In genomic region chr16:12035626-12036025, GRCm38 (mm10) we compare ENCODE assay signal across 15 mouse cellular contexts.
"Had no signal": no experiment of that assay in that cellular context is flagged by ENCODE, and none has a peak within 500 bp of the region (broad histone marks: within the 10 kb centered on the region; RNA-seq: fewer than 3 reads in every experiment).

No protein-coding gene starts in this region.

- DNase-seq: kidney, postnatal 25 days; layer of hippocampus, adult 9-11 months; layer of hippocampus, postnatal 36 days; lung, embryonic 14.5 days; lung, postnatal 10 days; right cerebral cortex, postnatal 14 days; thymus, adult 2 months; thymus, postnatal 25 days had no signal

- H3K9ac ChIP-seq: limb, embryonic 15.5 days; liver, embryonic 15.5 days; lung, embryonic 14.5 days; midbrain, embryonic 15.5 days; stomach, embryonic 15.5 days had no signal

- H3K27me3 ChIP-seq: limb, embryonic 15.5 days; liver, embryonic 15.5 days; midbrain, embryonic 15.5 days; stomach, embryonic 15.5 days had no signal

- H3K36me3 ChIP-seq: limb, embryonic 15.5 days; liver, embryonic 15.5 days; midbrain, embryonic 15.5 days; stomach, embryonic 15.5 days had no signal

- ATAC-seq: midbrain, embryonic 15.5 days had no signal

- H3K4me3 ChIP-seq: limb, embryonic 15.5 days; liver, embryonic 15.5 days; megakaryocyte, embryonic 14.5 days; midbrain, embryonic 15.5 days; stomach, embryonic 15.5 days had no signal

- H3K9me3 ChIP-seq: limb, embryonic 15.5 days; liver, embryonic 15.5 days; megakaryocyte, embryonic 14.5 days; midbrain, embryonic 15.5 days; stomach, embryonic 15.5 days had no signal

- H3K4me2 ChIP-seq: limb, embryonic 15.5 days; liver, embryonic 15.5 days; lung, embryonic 14.5 days; midbrain, embryonic 11.5 days; midbrain, embryonic 15.5 days; stomach, embryonic 15.5 days had no signal

- H3K4me1 ChIP-seq: liver, embryonic 15.5 days; stomach, embryonic 15.5 days had no signal

- H3K27ac ChIP-seq: limb, embryonic 15.5 days; liver, embryonic 15.5 days; macrophage; midbrain, embryonic 15.5 days; stomach, embryonic 15.5 days had no signal
